Mouse (Mus musculus) liver, postnatal 0 days (tissue): Measurements from ENCODE around the gene Arhgap23.

Experiments
- CTCF ChIP-seq: sonication (generic); IDR thresholded peaks from 2 replicates; pipeline ENCODE4 v1.5.1; 2016; ENCODE audit warnings: antibody characterized with exemption, low read depth
- EP300 ChIP-seq: IDR thresholded peaks from 2 replicates; pipeline ENCODE4 v1.6.1; 2016; ENCODE audit warnings: antibody characterized with exemption, low read depth, mild to moderate bottlenecking

GRCm38 (mm10) chr11:97509715-97510485 lies 94.6 kb downstream of the Arhgap23 start:
- no peak for TF ChIP-seq EP300
- TF ChIP-seq CTCF, result no peak
